Mouse (Mus musculus) layer of hippocampus, adult 9-11 months (tissue): ENCODE results near the gene Lgals2.

Experiments
- DNase-seq: peaks from one replicate; pipeline ENCODE4 v3.0.0; 2022

Gene Lgals2

DNA sequence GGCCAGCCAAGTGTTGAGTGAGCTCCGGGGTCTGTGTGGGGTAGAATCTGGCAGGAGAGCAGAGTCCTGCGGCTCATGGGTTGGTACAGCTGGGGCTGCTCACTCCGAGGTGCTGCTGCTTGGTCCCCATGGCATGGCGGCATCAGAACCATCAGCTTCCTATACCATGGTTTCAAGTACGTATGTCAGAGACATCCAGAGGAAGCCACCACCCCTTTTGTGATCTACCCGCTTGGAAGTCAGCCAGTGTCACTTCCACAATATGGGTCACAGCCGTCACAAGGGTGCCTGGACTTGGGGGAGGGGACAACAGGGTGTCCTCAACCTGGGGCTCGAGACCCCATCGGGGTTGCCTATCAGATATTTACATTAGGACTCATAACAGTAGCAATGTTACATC, 45.2 kb downstream of the Lgals2 start:
- no peak for DNase-seq

- DNase-seq = no peak
Observed at GRCm38 (mm10) chr15:78809739-78810138, 45.6 kb downstream of the Lgals2 start.

GRCm38 (mm10) chr15:78808980-78809379, 46.3 kb downstream of the Lgals2 start:
- no peak for DNase-seq

GRCm38 (mm10) chr15:78807141-78807540, 48.2 kb downstream of the Lgals2 start:
- DNase-seq = no peak

- DNase-seq = no peak
Observed at GRCm38 (mm10) chr15:78806614-78807013, 48.7 kb downstream of the Lgals2 start.

GRCm38 (mm10) chr15:78805351-78805750, 50.0 kb downstream of the Lgals2 start:
- no peak for DNase-seq

DNA sequence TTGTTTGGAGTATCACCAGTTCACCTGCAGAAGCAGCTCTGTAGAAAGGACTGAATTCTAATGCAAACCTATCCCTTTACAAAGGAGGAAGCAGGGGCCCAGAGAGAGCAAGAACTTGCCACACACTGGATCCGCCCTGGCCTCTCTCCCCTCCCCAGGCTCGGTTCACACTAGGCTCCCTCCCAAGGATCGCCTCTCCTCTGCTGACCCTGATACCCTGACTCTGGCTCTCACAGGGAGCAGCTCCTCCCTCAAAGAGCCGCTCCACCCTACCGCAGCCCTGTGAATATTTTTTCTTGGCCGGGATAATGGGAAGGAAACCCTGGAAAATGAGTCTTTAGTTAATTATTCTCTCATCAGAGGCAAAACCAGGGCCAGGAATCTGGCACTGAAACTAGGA, 51.0 kb downstream of the Lgals2 start:
- DNase-seq = no peak

GRCm38 (mm10) chr15:78803499-78803900, 51.8 kb downstream of the Lgals2 start:
- DNase-seq = no peak

- DNase-seq = no peak
Observed at GRCm38 (mm10) chr15:78802776-78803391, 52.4 kb downstream of the Lgals2 start, which contains the start of gene Card10. Gene Card10, minus strand, starts transcription at chr15:78803042.

- no peak for DNase-seq
Observed at GRCm38 (mm10) chr15:78801971-78802741, 53.2 kb downstream of the Lgals2 start.

- no peak for DNase-seq
Observed at GRCm38 (mm10) chr15:78801571-78801970, 53.8 kb downstream of the Lgals2 start.
